Mouse (Mus musculus): Measurements from ENCODE around the gene Exph5.
A peak's percentile ranks its signal among the peaks of the same experiment; 100 is the strongest.

Exph5 gene

GRCm38 (mm10) chr9:53404753-53405722 lies 103.6 kb downstream of the Exph5 start:
- DNase-seq (ENCODE audit: low spot score in 2 of 2), result peak; percentile 47 to 68

GRCm38 (mm10) chr9:53408548-53408947 lies 107.1 kb downstream of the Exph5 start:
- no peak for DNase-seq (ENCODE audit: low spot score in 2 of 2)

- DNase-seq (ENCODE audit: low spot score in 2 of 2), result no peak
Observed at GRCm38 (mm10) chr9:53408953-53409361, 107.5 kb downstream of the Exph5 start.

GRCm38 (mm10) chr9:53409427-53409826 lies 108.0 kb downstream of the Exph5 start:
- no peak for DNase-seq (ENCODE audit: low spot score in 2 of 2)

GRCm38 (mm10) chr9:53422133-53422896 lies 120.8 kb downstream of the Exph5 start:
- no peak for DNase-seq (ENCODE audit: low spot score in 2 of 2)

- DNase-seq (ENCODE audit: low spot score in 2 of 2), result no peak
Observed at GRCm38 (mm10) chr9:53426726-53427125, 125.3 kb downstream of the Exph5 start.

Measured in cerebellum, postnatal 4 days (tissue).